Mouse (Mus musculus): ENCODE data around the gene Btbd11. TPM values are rescaled to one million over a fixed set of nuclear protein-coding genes. Genes with fewer than 3 reads are reported as not detected.
A peak's percentile ranks its signal among the peaks of the same experiment; 100 is the strongest.

Gene Btbd11
- polyA plus RNA-seq, 1 experiment from 2014 or later, result 3.7 TPM

GRCm38 (mm10) chr10:85608550-85609278 lies 222.1 kb downstream of the Btbd11 start:
- Histone ChIP-seq H3K27me3 (ENCODE audit: insufficient read depth, low read length) (no peaks in the 10 kb centered on the region), H3K4me2 (no peak overlapping the region), H3K4me1 (ENCODE audit: insufficient read depth) (no peaks in the 10 kb centered on the region), H3K9ac (no peak overlapping the region), H3K36me3 (ENCODE audit: insufficient read depth) (no peaks in the 10 kb centered on the region), H3K27ac (ENCODE audit: low read depth) (no peak overlapping the region), H3K9me3 (ENCODE audit: low read depth, low read length) (no peaks in the 10 kb centered on the region), H3K4me3 (ENCODE audit: low read depth, low read length) (no peak overlapping the region)
- 81% methylated on average over 14 of the region's 14 CpGs for WGBS
- TF ChIP-seq CTCF (IDR thresholded peaks at IDR 0.05; ENCODE audit: low read depth), result no peak
- ATAC-seq (ENCODE audit: insufficient read depth) (no peak), DNase-seq (no peak)

DNA sequence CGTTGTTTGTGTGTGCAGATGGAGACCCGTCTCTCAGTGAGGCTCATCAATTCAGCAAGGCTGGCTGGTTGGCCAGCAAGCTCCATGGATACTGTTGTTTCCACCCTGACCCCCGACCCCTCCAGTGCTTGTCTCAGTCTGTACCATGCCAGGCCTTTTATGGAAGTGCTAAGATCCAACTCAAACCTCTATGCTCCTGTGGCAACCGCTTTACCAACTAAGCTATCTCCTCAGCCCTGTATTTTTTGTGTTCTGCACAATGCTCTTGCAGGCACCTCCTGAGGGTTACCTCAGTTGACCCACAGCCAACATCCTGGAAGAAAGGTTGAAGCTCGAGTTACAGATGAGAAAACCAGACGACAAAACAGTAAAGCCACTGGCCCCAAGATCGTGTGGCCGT lies 230.5 kb downstream of the Btbd11 start:
- H3K36me3 ChIP-seq (ENCODE audit: insufficient read depth), result no peaks in the 10 kb centered on the region
- no peak overlapping the region for H3K4me2 ChIP-seq
- no peak for TF ChIP-seq CTCF (IDR thresholded peaks at IDR 0.05; ENCODE audit: low read depth)
- no peaks in the 10 kb centered on the region for H3K27me3 ChIP-seq (ENCODE audit: insufficient read depth, low read length)
- no peak overlapping the region for H3K27ac ChIP-seq (ENCODE audit: low read depth)
- WGBS, result 52% methylated on average over 8 of the region's 8 CpGs
- DNase-seq, result no peak
- H3K9me3 ChIP-seq (ENCODE audit: low read depth, low read length), result no peaks in the 10 kb centered on the region
- H3K4me3 ChIP-seq (ENCODE audit: low read depth, low read length), result no peak overlapping the region
- no peaks in the 10 kb centered on the region for H3K4me1 ChIP-seq (ENCODE audit: insufficient read depth)
- no peak overlapping the region for H3K9ac ChIP-seq
- no peak for ATAC-seq (ENCODE audit: insufficient read depth)

DNA sequence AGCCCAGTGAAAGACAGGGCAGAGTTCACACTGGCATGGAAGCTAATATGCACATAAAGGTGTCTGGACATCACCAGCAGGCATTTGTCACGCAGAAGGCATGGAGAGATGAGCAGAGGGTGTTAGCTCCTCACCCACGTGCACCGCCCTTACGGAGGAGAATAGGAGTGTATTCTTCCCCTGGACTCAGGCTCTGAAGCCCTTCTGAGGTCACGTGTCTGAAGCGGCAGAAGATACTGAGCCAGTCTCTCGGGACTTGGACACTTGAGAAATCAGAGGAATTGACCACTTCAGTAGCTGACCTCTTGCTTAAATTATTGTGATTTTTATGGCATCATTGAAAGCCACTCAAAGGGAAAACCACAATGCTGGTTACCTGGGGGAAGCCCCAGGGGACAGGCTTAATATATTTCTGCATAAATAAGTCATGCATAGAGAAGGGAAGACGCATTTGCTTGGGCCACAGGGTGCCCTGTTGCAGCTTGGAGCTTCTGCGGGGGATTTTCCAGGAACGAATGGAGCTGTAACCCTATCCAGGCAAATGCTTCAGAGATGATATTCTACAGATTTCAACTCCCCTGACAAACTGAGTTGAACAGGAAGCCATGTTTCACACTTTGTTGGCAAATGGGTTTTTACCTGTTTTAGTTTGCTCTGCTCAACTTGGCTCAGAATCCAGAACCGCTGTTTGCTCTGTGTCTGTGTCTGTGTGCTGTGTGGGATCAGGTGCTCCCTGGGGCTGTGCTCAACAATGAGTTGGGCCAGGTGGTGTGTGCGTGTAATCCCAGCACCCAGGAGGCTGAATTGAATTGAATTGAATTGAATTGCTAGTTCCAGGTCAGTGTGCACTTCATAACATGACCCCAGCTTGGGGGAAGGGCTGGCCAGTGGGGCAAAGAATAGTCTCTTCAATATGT lies 231.1 kb downstream of the Btbd11 start:
- Histone ChIP-seq H3K27ac (ENCODE audit: low read depth) (no peak overlapping the region), H3K4me3 (ENCODE audit: low read depth, low read length) (no peak overlapping the region), H3K9ac (no peak overlapping the region), H3K4me1 (ENCODE audit: insufficient read depth) (no peaks in the 10 kb centered on the region), H3K27me3 (ENCODE audit: insufficient read depth, low read length) (no peaks in the 10 kb centered on the region), H3K36me3 (ENCODE audit: insufficient read depth) (no peaks in the 10 kb centered on the region), H3K4me2 (no peak overlapping the region), H3K9me3 (ENCODE audit: low read depth, low read length) (no peaks in the 10 kb centered on the region)
- ATAC-seq (ENCODE audit: insufficient read depth) (0 out of 2 replicates have a peak, but pooled peaks have one; percentile 49), DNase-seq (no peak)
- 75% methylated on average over 12 of the region's 12 CpGs for WGBS
- no peak for TF ChIP-seq CTCF (IDR thresholded peaks at IDR 0.05; ENCODE audit: low read depth)

- Histone ChIP-seq H3K27me3 (ENCODE audit: insufficient read depth, low read length) (no peaks in the 10 kb centered on the region), H3K36me3 (ENCODE audit: insufficient read depth) (no peaks in the 10 kb centered on the region), H3K4me1 (ENCODE audit: insufficient read depth) (no peaks in the 10 kb centered on the region), H3K9ac (no peak overlapping the region), H3K27ac (ENCODE audit: low read depth) (no peak overlapping the region), H3K9me3 (ENCODE audit: low read depth, low read length) (no peaks in the 10 kb centered on the region), H3K4me3 (ENCODE audit: low read depth, low read length) (no peak overlapping the region), H3K4me2 (no peak overlapping the region)
- DNase-seq, result no peak
- TF ChIP-seq CTCF (IDR thresholded peaks at IDR 0.05; ENCODE audit: low read depth), result no peak
- ATAC-seq (ENCODE audit: insufficient read depth), result no peak
- WGBS, result 84% methylated on average over 6 of the region's 6 CpGs
These were observed 234.5 kb downstream of the Btbd11 start for GRCm38 (mm10) chr10:85621067-85621466.

- 5% methylated on average over 31 of the region's 31 CpGs for WGBS
- Histone ChIP-seq H3K4me2 (peak overlapping the region; percentile 64), H3K4me3 (ENCODE audit: low read depth, low read length) (peak overlapping the region; percentile 32), H3K27ac (ENCODE audit: low read depth) (no peak overlapping the region), H3K36me3 (ENCODE audit: insufficient read depth) (no peaks in the 10 kb centered on the region), H3K9ac (peak overlapping the region; percentile 30; the same call in 1 of the 2 replicates), H3K9me3 (ENCODE audit: low read depth, low read length) (no peaks in the 10 kb centered on the region), H3K27me3 (ENCODE audit: insufficient read depth, low read length) (peaks cover 5% of the 10 kb centered on the region; the same call in 1 of the 2 replicates), H3K4me1 (ENCODE audit: insufficient read depth) (no peaks in the 10 kb centered on the region)
- peak; percentile 80 for ATAC-seq (ENCODE audit: insufficient read depth)
- TF ChIP-seq CTCF (IDR thresholded peaks at IDR 0.05; ENCODE audit: low read depth), result peak; percentile 75
- peak; percentile 63 for DNase-seq
These were observed 238.0 kb downstream of the Btbd11 start for GRCm38 (mm10) chr10:85624504-85625169.

GRCm38 (mm10) chr10:85625170-85625686 lies 238.6 kb downstream of the Btbd11 start:
- TF ChIP-seq CTCF (IDR thresholded peaks at IDR 0.05; ENCODE audit: low read depth), result no peak
- no peak for ATAC-seq (ENCODE audit: insufficient read depth)
- DNase-seq, result no peak
- Histone ChIP-seq H3K27me3 (ENCODE audit: insufficient read depth, low read length) (peaks cover 7% of the 10 kb centered on the region; the same call in 1 of the 2 replicates), H3K27ac (ENCODE audit: low read depth) (no peak overlapping the region), H3K9ac (no peak overlapping the region), H3K4me2 (peak overlapping the region; percentile 64), H3K9me3 (ENCODE audit: low read depth, low read length) (no peaks in the 10 kb centered on the region), H3K36me3 (ENCODE audit: insufficient read depth) (no peaks in the 10 kb centered on the region), H3K4me1 (ENCODE audit: insufficient read depth) (no peaks in the 10 kb centered on the region), H3K4me3 (ENCODE audit: low read depth, low read length) (peak overlapping the region; percentile 32)
- 54% methylated on average over 4 of the region's 4 CpGs for WGBS

All from lung, embryonic 14.5 days (tissue).